Mouse (Mus musculus) induced T-regulatory cell, adult 2 months (primary cell): ENCODE measurements around the gene Sertm1.

Source experiments
- DNase-seq: peaks from one replicate; pipeline ENCODE4 v3.0.0-alpha.2; 2012; ENCODE audit warnings: low read depth

Sertm1 gene

DNA sequence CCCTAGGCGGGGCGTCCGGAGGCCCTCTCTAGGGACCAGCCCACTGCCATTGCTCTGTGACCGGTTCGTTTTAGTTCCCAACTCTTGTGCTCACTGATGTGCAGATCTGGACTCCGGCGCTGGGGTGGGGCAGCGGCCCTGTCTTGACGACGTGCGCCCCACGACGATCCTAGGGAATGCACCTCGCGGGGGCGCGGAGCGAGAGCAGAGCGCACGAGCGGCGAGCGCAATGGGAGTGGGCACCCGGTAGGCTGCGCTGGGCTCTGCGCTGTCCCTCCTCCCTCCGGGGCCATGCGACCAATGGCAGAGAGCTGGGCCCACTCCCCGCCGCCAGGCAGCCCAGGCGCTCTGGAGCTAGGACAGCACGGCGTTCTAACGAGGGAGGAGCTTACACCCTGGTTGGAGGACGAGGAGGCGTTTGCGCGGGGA, at the start of gene Sertm1:
Gene Sertm1 (minus strand): TSS at position 245 of the 429 bp plus-strand sequence.
- DNase-seq, result no peak

- no peak for DNase-seq
These were observed 49.3 kb upstream of the Sertm1 start for GRCm38 (mm10) chr3:54964948-54965506.

GRCm38 (mm10) chr3:54943067-54943810, 27.6 kb upstream of the Sertm1 start:
- no peak for DNase-seq

DNA sequence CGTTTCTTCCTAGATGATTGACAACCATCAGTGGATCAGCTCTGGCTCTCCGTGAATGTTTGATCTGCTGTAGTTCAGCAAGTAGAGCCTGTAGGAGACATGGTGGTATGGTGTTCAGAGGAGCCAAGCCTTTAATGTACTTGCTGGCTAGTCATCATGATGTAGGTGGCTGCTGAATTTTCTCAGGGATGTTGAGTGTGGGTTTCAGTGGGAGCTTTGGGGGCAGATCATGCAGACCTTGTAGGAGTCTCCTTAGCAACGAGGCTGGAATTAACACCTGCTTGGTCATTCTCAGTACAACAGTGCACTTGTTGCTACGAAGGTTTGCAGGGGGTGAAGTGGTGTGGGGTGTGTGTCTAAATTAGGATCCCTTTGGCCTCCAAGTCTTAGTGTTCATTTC, 18.8 kb upstream of the Sertm1 start:
- DNase-seq, result no peak

DNA sequence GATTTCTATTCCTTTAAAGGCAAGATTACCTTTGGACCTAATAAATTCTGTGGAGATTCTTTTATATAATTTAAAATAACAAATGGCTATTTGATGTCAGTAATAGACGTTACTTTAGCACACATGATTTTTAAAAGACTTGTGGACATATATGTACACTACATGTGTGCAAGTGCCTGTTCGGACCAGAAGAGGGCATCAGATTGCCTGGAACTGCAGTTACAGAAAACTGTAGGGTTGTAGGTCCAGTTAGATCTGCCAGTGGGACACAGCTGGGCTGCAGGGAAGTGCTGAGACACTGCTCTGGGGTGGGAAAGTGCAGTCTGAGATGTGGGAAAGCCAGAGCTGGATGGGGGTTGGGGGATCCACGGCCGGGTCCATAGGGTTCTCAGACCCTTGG, 16.9 kb upstream of the Sertm1 start:
- DNase-seq, result no peak

GRCm38 (mm10) chr3:54920425-54920824, 4.7 kb upstream of the Sertm1 start:
- no peak for DNase-seq

DNA sequence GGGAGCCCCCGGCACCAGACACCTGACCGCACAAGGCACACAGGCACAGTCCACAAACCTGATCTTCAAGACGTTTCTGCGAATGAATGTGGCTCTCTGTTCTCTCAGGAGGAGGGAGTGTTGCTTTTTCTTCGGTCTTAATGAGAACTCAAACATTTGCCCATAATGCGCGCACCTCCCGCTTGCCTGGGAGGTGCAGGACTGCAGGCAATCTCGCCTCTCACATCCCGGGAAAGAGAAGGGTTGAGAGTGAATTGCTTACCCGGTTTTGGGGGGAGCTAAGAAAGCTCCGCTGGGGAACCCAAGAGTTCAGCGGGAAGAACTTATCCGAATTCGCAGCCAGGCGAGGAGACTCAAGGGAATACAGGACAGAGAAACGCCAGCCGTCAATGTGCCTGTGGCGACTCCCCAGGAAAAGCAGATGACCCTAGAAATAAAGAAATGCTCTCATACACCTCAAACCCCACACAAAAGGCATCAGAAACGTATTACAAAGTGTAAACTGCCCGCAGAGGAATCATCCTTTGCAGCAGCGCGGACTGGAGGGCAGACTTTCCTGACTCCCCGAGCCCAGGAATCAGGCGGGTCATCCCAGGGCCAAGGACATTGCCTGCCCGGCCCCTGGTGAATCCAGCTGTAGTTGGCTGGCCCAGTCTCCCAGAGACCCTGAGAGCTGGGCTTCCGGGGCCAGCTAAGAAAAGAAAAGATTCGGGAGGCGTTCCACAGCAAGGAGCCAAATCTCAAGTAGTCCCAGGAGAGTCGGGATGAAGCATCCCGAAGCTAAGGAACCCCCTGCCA, 643 bp downstream of the Sertm1 start:
- no peak for DNase-seq

GRCm38 (mm10) chr3:54908878-54909277, 6.8 kb downstream of the Sertm1 start:
- DNase-seq, result no peak

DNA sequence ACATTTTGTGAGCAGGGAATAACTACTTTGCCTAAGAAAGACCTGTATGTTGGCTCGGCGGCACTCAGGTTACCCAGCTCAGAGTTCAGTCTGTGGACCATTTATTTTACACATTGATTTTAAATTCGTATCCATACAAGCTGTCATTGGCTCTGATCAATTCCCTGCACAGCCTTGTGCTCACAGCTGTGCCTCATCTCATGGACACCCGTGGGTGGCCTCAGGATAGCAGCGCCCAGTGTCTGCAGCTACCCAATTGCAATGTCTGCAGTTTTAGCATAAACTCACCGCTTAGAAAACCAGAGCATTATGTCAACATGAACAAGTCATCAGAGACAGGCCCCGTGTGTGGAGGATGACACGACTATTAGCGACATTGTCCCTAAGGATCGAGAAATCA, 17.7 kb downstream of the Sertm1 start:
- DNase-seq, result no peak

DNA sequence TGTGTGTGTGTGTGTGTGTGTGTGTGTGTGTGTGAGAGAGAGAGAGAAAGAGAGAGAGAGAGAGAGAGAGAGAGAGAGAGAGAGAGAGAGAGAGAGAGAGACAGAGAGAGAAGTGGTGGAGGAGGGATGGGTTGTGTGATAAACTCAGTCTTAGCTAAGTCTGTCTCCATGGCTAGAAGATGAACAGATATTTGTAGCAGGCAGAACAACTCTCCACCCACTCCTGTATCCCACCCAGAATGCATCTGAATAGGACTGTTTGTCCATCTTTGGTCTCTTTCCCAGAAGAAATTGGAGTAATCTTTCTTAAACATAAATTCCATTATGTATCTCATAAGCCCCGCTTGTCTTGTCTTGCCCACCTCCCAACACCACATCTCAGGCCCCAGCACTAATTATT, 20.8 kb downstream of the Sertm1 start:
- no peak for DNase-seq

DNA sequence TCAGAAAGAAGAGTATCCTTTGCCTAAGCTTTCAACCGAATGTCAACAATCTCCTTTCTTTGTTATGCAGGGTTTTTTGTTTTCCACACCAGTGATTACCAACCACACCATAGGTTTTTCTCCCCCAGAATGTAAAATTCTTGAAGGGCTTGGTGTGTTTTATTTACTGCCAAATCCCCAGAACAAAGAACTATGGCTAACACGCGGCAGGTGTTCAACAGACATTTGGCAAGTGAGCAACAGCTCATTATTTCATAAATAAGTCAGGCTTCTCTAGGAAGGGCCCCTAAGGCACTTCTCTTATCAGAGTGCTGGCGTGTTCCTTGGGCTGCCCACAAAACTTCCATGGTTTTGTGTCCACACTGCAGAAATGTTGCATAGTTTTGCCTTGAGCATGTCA, 23.5 kb downstream of the Sertm1 start:
- no peak for DNase-seq

DNA sequence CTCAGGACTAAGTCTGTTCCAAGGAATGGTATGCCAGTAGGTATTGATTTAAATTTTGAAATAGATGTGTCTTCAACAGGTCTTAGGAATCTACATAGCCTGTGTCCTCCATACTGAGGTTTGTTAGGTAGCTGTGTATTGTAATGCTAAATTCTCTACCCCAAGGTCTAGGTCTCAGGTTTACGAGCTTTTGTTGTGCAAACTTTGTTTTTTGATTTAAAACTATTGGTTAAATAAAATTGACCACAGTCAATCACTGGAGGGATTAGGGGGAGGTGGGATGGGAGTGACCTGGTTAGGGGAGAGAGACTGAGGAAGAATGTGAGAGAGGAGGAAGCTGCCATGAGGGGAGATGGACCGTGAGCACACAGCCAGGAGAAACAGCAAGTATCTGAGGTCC, 29.2 kb downstream of the Sertm1 start:
- no peak for DNase-seq
